Mouse (Mus musculus): ENCODE data around the gene Dnajb2. TPM values are rescaled to one million over a fixed set of nuclear protein-coding genes. Genes with fewer than 3 reads are reported as not detected.

The Dnajb2 gene
- polyA plus RNA-seq, 1 experiment from 2014 or later: 31.0 TPM

DNA sequence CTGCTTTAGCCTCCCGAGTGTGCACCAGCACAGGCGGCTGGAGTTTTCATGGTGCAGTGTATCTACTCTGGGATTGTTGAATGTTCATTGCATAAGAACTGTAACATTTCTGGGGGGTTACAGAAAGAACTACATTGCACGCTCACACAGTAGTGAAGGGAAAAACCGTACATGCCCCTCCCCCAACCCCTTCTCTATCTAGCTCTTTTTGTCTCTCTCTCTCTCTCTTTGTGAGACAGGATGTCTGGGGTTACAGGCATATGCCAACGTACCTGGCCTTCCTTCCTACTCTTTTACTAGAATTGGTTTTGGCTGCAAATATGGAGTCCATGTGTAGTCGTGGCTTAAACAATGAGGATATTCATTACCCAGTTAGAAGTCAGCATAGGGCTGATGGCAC, 13.3 kb upstream of the Dnajb2 start:
- Histone ChIP-seq H3K9me3 (ENCODE audit: low read length) (no peaks in the 10 kb centered on the region), H3K36me3 (replicated peaks; ENCODE audit: insufficient read depth, low read length) (no peaks in the 10 kb centered on the region), H3K9ac (replicated peaks) (no peak overlapping the region), H3K27me3 (ENCODE audit: insufficient read depth, low read length) (peaks cover 9% of the 10 kb centered on the region; the same call in 1 of the 2 replicates), H3K4me1 (ENCODE audit: insufficient read depth) (peaks cover 20% of the 10 kb centered on the region), H3K4me3 (ENCODE audit: low read depth, low read length) (no peak overlapping the region), H3K4me2 (ENCODE audit: low read depth, low read length) (no peak overlapping the region), H3K27ac (ENCODE audit: low read depth) (no peak overlapping the region)
- no peak for DNase-seq
- TF ChIP-seq EP300 (IDR thresholded peaks at IDR 0.05; ENCODE audit: low read depth): no peak
- ATAC-seq: no peak
- WGBS (ENCODE audit: insufficient replicate concordance): 48% methylated on average over 6 of the region's 6 CpGs

DNA sequence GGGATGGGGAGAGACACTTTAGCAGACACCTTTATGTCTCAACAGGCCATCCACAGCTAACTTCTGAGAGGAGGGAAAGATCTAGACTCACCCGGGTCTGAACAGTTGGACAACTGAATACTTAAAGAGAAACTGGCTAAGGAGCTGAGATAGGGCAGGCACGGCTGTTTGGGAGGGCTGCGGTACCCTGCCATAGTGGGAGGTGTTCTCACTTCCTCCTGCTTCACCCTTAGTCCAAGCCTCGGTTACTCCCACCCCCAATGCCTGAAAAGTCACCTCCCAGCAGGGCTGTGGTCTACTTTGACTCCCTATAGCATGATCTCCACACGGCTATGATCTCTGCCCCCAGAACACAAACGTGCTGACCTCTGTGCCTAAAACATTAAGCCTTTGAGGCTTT, 12.7 kb upstream of the Dnajb2 start:
- DNase-seq: no peak
- WGBS (ENCODE audit: insufficient replicate concordance): 36% methylated on average over 6 of the region's 6 CpGs
- no peaks in the 10 kb centered on the region for H3K36me3 ChIP-seq (replicated peaks; ENCODE audit: insufficient read depth, low read length)
- no peak for ATAC-seq
- H3K4me1 ChIP-seq (ENCODE audit: insufficient read depth): peaks cover 19% of the 10 kb centered on the region
- H3K9me3 ChIP-seq (ENCODE audit: low read length): no peaks in the 10 kb centered on the region
- no peak for TF ChIP-seq EP300 (IDR thresholded peaks at IDR 0.05; ENCODE audit: low read depth)
- peaks cover 9% of the 10 kb centered on the region; the same call in 1 of the 2 replicates for H3K27me3 ChIP-seq (ENCODE audit: insufficient read depth, low read length)
- H3K27ac ChIP-seq (ENCODE audit: low read depth): no peak overlapping the region
- H3K4me3 ChIP-seq (ENCODE audit: low read depth, low read length): no peak overlapping the region
- no peak overlapping the region for H3K4me2 ChIP-seq (ENCODE audit: low read depth, low read length)
- no peak overlapping the region for H3K9ac ChIP-seq (replicated peaks)

DNA sequence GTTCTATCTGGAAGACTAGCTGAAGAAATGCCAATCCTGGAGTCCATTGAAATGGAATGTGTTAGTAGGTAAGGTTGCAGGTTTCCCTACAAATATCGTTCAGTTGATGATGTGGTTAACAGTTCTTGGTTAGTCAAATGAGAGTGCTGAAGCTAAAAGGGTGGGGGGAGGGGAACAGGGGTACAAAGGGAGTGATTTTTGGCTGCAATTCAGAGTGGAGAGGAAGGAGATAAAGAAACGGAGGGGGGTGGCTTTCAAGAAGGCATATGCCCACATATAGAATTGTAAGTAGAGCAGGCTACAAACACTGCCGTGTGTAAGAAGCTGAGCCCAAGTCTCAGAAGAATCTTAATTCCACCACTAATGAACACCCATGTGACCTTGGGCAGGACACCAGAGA, 10.7 kb upstream of the Dnajb2 start:
- WGBS (ENCODE audit: insufficient replicate concordance): 37% methylated on average over 3 of the region's 3 CpGs
- no peak for TF ChIP-seq CTCF (IDR thresholded peaks at IDR 0.05; ENCODE audit: low read depth)
- TF ChIP-seq EP300 (IDR thresholded peaks at IDR 0.05; ENCODE audit: low read depth): no peak
- peaks cover 21% of the 10 kb centered on the region for H3K4me1 ChIP-seq (ENCODE audit: insufficient read depth)
- H3K4me3 ChIP-seq (ENCODE audit: low read depth, low read length): no peak overlapping the region
- no peak overlapping the region for H3K9ac ChIP-seq (replicated peaks)
- DNase-seq (no peak), ATAC-seq (no peak)
- no peaks in the 10 kb centered on the region for H3K9me3 ChIP-seq (ENCODE audit: low read length)
- H3K4me2 ChIP-seq (ENCODE audit: low read depth, low read length): no peak overlapping the region
- H3K27ac ChIP-seq (ENCODE audit: low read depth): no peak overlapping the region
- H3K27me3 ChIP-seq (ENCODE audit: insufficient read depth, low read length): 0 out of 2 replicates have a peak, but pooled peaks cover 7% of the 10 kb centered on the region
- H3K36me3 ChIP-seq (replicated peaks; ENCODE audit: insufficient read depth, low read length): no peaks in the 10 kb centered on the region

DNA sequence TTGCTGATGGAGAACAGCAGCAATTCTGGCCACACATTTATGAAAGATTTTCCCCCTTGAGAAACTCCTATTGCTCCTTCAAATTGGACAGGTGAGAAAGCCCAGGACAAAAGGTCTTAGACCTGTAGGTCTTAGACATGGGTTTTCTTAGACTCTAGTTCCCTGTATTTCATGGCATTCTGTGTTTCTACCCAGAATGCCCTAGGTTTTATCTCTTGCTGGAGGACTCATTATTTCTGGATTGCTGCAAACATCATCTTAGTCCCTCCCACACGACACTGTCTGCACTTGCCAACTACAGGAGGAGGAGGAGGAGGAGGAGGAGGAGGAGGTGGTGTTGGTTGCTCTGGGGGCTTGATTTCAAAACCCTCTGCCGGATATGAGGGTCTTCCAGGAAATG, 10.1 kb upstream of the Dnajb2 start:
- H3K27ac ChIP-seq (ENCODE audit: low read depth): no peak overlapping the region
- no peak for TF ChIP-seq CTCF (IDR thresholded peaks at IDR 0.05; ENCODE audit: low read depth)
- no peak for TF ChIP-seq EP300 (IDR thresholded peaks at IDR 0.05; ENCODE audit: low read depth)
- H3K27me3 ChIP-seq (ENCODE audit: insufficient read depth, low read length): 0 out of 2 replicates have a peak, but pooled peaks cover under 1% of the 10 kb centered on the region
- peaks cover 23% of the 10 kb centered on the region for H3K4me1 ChIP-seq (ENCODE audit: insufficient read depth)
- 42% methylated on average over 2 of the region's 2 CpGs for WGBS (ENCODE audit: insufficient replicate concordance)
- no peak overlapping the region for H3K4me2 ChIP-seq (ENCODE audit: low read depth, low read length)
- H3K4me3 ChIP-seq (ENCODE audit: low read depth, low read length): no peak overlapping the region
- no peak overlapping the region for H3K9ac ChIP-seq (replicated peaks)
- H3K9me3 ChIP-seq (ENCODE audit: low read length): no peaks in the 10 kb centered on the region
- ATAC-seq: no peak
- H3K36me3 ChIP-seq (replicated peaks; ENCODE audit: insufficient read depth, low read length): no peaks in the 10 kb centered on the region
- DNase-seq: no peak

DNA sequence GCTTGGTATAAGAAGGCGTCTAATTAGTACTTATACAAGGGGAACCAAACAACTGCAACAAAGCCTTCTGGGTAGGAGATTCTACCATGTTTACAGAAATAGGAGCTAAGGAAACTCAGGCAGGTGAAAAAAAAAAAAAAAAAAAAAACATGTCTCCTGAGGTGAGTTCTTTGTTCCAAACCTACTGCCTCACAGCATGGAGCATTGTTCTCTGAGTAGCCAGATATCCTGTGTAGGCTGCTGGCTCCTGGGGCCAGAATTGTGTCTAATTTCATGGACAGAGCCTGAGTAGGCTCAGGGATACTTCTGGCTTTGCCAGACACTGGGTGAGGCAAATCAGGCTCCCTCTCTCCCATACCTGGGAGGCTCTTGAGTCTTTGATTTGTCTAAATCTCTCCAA, 8.6 kb upstream of the Dnajb2 start:
- peaks cover 17% of the 10 kb centered on the region; the same call in 1 of the 2 replicates for H3K4me1 ChIP-seq (ENCODE audit: insufficient read depth)

DNA sequence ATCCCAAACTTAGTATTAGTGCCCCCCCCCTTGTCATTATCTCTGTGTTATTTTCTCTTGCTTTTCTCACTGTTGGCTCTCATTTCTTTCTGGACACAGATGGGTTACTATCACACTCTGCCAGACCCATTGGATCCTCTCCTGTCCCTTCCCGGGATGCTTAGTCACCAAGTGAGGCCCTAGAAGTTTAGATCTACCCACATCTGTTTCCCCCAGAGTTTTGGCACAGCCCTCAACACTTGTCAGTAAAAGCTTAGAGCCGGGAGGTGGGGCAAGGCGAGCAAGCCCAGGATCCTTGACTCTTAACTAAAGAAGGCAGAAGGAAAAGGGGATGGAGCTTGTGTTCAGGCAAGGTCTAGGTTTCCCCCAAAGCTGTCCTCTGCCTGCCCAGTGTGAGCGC, 7.0 kb upstream of the Dnajb2 start:
- no peak overlapping the region for H3K4me3 ChIP-seq (ENCODE audit: low read depth, low read length)
- DNase-seq: peak; percentile 39
- 54% methylated on average over 4 of the region's 4 CpGs for WGBS (ENCODE audit: insufficient replicate concordance)

More for the DNA sequence above, 8.6 kb upstream of the Dnajb2 start:
- ATAC-seq (no peak), DNase-seq (no peak)
- no peaks in the 10 kb centered on the region for H3K36me3 ChIP-seq (replicated peaks; ENCODE audit: insufficient read depth, low read length)
- no peak overlapping the region for H3K27ac ChIP-seq (ENCODE audit: low read depth)
- no peak for TF ChIP-seq EP300 (IDR thresholded peaks at IDR 0.05; ENCODE audit: low read depth)
- no peak for TF ChIP-seq CTCF (IDR thresholded peaks at IDR 0.05; ENCODE audit: low read depth)
- H3K9me3 ChIP-seq (ENCODE audit: low read length): no peaks in the 10 kb centered on the region
- H3K4me2 ChIP-seq (ENCODE audit: low read depth, low read length): no peak overlapping the region
- H3K9ac ChIP-seq (replicated peaks): no peak overlapping the region
- H3K27me3 ChIP-seq (ENCODE audit: insufficient read depth, low read length): no peaks in the 10 kb centered on the region
- no peak overlapping the region for H3K4me3 ChIP-seq (ENCODE audit: low read depth, low read length)
- 81% methylated on average over 1 of the region's 1 CpGs for WGBS (ENCODE audit: insufficient replicate concordance)

More for the DNA sequence above, 7.0 kb upstream of the Dnajb2 start:
- Histone ChIP-seq H3K9ac (replicated peaks) (0 out of 2 replicates have a peak overlapping the region, but pooled peaks have one; percentile 39), H3K9me3 (ENCODE audit: low read length) (no peaks in the 10 kb centered on the region), H3K27ac (ENCODE audit: low read depth) (peak overlapping the region; percentile 69; the same call in 1 of the 2 replicates), H3K36me3 (replicated peaks; ENCODE audit: insufficient read depth, low read length) (no peaks in the 10 kb centered on the region), H3K4me1 (ENCODE audit: insufficient read depth) (peaks cover 16% of the 10 kb centered on the region; the same call in 1 of the 2 replicates), H3K4me2 (ENCODE audit: low read depth, low read length) (peak overlapping the region; percentile 11; the same call in 1 of the 2 replicates), H3K27me3 (ENCODE audit: insufficient read depth, low read length) (no peaks in the 10 kb centered on the region)
- no peak for TF ChIP-seq CTCF (IDR thresholded peaks at IDR 0.05; ENCODE audit: low read depth)
- TF ChIP-seq EP300 (IDR thresholded peaks at IDR 0.05; ENCODE audit: low read depth): peak; percentile 91
- ATAC-seq: peak; percentile 91

Measured in liver, postnatal 0 days (tissue).